Mouse (Mus musculus): Measurements from ENCODE around the gene Dcst2.

The Dcst2 gene

DNA sequence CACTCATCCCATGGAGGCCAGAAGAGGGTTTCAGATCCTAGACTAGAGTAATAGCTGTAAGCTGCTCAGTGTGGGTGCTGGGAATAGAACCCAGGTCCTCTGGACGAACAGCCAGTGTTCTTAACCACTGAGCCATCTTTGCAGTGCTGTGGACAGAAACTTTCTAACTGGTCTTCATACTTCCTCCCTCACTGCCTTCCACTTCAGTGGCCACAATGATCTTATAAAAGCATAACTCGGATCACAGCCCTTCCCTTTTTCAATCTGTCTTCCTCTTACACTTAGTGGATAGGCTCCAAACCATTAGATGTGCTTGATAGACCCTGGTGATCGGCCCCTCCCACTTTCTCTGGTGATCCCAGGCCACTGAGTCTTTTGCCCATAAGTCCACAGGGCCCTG, 1.5 kb upstream of the Dcst2 start:
- no peak for DNase-seq (ENCODE audit: low read depth, low spot score)

GRCm38 (mm10) chr3:89364631-89365030, 2.9 kb downstream of the Dcst2 start:
- DNase-seq (ENCODE audit: low read depth, low spot score), result no peak

GRCm38 (mm10) chr3:89365153-89365485, 3.3 kb downstream of the Dcst2 start, which contains the start of gene Dcst1:
TSS of gene Dcst1 (minus strand) at chr3:89365253.
- no peak for DNase-seq (ENCODE audit: low read depth, low spot score)

DNA sequence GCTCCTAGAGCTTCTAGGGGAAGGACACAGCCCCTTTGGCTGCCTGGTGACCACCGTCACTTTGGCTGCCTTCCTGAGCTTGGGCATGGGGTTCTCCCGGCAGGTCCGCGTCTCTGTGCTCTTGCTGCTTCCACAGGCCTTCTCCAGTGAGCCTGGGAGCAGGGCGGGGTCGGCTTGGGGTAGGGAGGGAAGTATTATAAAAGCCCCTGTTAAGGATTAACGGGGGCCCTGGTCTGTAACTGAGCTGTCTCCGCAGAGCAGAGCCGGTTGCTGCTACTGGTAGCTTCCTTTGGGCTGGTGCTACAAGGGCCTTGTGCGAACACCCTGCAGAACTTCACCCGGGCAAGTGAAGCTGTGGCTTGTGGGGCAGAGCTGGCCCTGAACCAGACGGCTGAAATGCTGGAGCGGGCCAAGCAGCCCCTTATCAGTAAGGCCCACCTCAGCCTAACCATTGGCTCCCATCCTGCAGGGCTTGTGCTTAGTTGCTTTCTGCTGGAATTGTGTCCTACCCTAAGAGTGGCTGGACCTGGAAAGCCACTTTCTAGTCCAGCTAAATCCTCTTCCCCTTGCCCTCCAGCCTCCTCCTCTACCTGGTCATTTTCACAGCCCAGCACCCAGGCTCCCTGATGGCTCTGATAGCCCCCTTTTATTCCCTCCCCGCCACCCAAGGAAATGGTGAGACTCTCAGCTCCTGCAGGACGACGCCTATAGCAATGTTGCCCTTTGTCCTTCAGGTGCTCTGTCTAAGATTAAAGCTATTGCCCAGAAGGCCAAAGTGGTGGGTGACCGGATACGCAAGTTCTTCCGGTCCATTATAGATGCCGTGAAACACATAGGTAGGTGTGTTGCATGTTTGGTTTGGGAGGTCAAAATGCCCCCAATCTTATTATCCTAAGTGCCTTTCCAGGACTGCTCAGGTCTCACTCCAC, 4.0 kb downstream of the Dcst2 start:
- no peak for DNase-seq (ENCODE audit: low read depth, low spot score)

DNA sequence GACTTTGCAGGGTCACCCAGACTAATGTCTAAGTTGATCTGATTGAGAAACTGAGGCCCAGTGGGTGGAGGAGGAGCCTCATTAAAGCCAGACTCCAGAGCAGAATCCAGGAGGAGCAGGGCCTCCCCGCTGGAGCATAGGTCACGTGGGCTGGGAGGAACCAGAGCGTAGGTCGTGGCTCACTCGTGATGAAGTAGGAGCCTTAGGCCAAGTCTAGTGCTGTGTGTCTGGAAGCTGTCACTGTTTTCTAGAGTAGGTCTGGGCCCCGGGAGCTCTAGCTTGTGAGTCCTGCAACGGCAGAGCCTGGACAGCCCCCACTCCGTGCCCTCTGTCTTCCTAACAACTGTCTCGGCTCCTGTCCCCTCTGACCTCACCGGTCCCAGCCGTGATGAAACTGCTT, 5.6 kb downstream of the Dcst2 start:
- no peak for DNase-seq (ENCODE audit: low read depth, low spot score)

GRCm38 (mm10) chr3:89373581-89374231, 11.9 kb downstream of the Dcst2 start:
- no peak for DNase-seq (ENCODE audit: low read depth, low spot score)

DNA sequence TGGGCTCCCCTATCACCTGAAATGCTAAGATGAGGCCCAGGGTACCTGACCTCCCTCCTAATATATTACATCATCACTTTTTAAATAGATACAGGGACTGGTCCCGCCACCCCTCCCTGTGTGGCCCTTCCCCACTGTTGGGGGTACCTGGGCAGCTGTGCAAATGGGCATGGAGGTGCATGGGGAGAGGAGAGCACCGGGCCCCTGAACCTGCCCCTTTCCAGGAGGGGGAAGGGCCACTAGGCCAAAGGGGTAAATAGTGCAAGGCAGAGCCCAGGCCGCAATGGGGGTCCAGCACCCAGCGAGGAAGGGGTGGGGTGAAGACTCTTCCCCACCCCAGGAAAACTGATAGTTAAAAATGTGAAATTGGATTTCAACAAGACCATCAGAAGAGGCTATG, 16.1 kb downstream of the Dcst2 start:
- DNase-seq (ENCODE audit: low read depth, low spot score), result no peak

DNA sequence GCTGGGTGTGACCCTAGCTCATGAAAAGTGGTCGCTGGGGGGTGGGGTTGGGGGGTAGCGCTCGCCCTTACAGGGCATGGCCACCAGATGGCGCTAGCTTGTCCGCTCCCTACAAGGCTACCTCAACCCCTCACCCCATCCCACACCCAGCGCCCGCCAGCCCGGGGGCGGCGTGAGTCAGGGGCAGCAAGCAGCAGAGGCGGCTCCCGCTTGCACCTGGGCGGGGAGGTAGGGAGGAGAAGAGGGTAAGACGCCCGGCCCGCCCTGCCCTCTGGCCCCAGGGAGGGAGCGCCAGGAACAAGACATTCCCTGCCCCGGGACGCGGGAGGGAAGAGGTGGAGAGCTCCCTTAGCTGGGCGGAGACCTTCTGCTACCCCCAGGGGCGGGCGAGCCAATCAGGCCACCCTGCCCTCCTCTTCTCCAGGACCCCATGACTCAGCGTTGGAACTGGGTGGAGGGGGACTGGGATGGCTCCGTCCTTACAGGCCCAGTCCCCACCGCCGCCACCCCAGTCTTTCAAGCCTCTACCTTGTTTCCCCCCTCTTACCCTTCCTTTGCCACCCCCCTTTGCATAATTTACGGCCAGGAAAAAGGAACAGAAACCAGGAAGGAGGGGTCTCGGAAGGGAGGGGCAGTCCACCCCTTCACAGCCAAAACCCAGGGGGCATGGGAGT, 16.8 kb downstream of the Dcst2 start:
- no peak for DNase-seq (ENCODE audit: low read depth, low spot score)

- no peak for DNase-seq (ENCODE audit: low read depth, low spot score)
These were observed 17.8 kb downstream of the Dcst2 start for GRCm38 (mm10) chr3:89379388-89380131.

DNA sequence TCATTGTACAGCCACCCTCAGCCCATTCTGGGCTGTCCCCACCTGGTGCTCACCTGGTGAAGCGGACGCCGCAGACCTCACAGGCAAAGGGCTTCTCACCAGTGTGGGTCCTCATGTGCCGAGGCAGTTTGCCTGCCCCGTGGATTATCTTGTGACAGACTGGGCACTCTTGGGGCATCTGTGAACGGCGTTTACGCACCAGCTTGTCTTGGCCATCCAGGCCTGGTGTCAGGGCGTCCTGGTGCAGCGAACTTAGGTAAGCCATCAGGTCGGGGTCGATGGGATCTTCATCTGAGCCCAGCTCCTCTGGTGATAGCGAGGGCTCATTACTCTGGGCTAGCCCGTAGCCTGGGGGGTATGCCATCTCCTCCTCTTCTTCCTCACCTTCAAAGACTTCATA, 18.5 kb downstream of the Dcst2 start:
- DNase-seq (ENCODE audit: low read depth, low spot score), result no peak

DNA sequence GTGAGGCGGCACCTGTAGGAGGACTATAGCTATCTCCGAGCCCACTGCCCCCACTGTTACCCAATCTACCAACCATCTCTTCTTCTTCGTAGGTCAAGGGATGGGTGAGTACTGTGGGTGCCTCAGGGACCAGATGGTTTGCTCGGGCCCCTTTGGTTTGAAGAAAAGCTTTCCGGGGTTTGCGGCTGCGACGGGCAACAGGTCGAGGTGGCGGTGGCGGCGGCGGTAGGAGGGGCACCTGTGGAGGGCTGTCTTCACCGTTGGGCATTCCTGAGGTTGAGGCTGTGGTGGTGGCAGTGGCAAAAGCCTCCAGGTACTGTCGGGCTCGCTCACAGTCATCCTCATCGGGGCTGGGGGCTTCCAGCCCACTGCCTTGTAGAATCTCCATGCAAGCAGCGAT, 18.9 kb downstream of the Dcst2 start:
- no peak for DNase-seq (ENCODE audit: low read depth, low spot score)

DNA sequence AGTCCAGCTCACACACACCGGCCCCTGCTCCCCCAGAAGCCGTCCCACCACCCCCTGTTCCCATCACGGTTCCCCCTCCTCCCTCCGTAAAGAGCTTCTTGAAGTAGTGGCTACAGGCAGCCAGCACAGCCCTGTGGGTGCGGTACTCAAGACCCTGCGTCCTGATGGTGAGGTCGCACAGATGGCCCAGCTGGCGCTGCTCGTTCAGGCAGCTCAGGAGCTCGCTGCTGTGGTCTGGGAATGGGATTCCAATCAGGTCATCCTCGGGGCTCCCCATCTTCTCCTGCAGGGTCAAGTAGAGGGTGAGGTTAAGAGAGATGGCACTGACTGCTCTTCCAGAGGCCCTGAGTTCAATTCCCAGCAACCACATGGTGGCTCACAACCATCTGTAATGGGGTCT, 19.5 kb downstream of the Dcst2 start:
- DNase-seq (ENCODE audit: low read depth, low spot score), result no peak

- no peak for DNase-seq (ENCODE audit: low read depth, low spot score)
These were observed 20.5 kb downstream of the Dcst2 start for GRCm38 (mm10) chr3:89382033-89382882.

DNA sequence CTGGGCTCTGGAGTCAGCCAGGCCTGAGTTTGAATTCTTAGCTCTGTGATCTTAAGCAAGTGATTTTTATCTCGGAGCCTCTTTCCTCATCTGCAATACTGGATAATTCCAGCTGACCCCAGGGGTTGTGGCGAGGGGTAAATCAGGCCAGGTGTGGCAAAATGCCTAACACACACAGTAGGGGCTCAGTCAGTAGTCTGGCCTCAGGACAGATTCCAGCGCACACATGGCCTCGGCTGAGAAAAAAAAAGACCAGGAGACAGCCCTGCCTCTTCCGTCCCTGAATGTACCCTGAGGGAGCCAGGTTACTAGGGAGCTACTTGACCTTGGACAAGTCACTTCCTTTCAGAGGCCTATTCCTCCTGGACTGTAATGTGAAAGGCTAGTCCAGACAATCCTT, 21.2 kb downstream of the Dcst2 start:
- DNase-seq (ENCODE audit: low read depth, low spot score), result no peak

- no peak for DNase-seq (ENCODE audit: low read depth, low spot score)
These were observed 22.0 kb downstream of the Dcst2 start for GRCm38 (mm10) chr3:89383651-89384255.

DNA sequence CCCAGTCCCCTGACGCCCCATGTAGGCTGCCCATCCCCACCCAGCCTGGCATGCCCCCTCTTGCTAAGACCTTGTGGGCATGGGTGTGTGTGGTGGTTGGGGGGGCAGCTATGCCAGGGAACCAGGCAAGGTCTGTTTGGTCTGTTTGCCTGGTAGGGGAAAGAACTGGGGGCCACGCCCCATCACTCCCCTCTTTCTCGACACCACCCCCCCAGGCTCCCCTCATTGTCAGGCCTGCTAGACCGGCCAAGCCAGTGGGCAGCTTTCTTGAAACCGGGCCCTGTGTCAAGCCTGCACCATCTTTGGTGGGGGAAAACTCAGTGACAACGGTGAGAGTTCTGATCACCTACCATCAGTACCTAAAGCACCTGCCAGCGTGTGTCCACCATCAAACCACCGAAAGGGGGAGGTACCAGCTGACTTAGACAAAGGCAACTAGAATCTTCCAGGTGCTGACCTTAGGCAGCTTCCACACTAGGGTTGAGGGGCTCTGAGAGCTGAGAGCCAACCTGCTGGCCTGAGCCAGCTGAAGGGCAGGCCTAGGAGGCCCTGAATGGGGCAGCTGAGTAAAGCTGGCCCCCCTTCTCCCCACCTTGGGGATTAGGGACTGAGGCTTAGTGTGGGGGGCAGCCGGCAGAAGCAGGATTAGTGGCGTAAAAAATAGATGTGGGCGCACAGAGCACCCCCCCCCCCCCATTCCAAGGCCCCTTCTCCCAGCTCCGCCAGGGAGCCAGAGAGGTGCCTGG, 22.7 kb downstream of the Dcst2 start:
- no peak for DNase-seq (ENCODE audit: low read depth, low spot score)

DNA sequence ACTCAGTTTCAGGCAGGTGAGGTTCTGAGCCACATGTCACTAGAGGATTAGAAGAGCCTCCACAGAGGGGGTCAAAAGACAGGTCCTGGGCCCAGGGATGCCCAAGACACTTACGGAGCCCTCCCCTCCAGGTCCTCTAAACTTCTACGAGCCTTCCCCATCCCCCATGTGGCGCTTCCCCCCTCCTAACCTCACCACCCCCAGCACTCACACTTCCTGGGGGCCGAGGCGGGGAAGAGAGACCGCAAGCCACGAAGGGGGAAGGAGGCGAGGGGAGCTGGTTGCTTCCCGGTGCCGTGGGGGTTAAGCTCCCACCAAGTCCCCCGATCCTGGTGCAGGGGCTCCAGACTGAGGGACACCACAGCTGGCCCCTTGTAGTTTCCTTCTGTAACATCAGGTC, 23.7 kb downstream of the Dcst2 start:
- DNase-seq (ENCODE audit: low read depth, low spot score), result no peak

DNA sequence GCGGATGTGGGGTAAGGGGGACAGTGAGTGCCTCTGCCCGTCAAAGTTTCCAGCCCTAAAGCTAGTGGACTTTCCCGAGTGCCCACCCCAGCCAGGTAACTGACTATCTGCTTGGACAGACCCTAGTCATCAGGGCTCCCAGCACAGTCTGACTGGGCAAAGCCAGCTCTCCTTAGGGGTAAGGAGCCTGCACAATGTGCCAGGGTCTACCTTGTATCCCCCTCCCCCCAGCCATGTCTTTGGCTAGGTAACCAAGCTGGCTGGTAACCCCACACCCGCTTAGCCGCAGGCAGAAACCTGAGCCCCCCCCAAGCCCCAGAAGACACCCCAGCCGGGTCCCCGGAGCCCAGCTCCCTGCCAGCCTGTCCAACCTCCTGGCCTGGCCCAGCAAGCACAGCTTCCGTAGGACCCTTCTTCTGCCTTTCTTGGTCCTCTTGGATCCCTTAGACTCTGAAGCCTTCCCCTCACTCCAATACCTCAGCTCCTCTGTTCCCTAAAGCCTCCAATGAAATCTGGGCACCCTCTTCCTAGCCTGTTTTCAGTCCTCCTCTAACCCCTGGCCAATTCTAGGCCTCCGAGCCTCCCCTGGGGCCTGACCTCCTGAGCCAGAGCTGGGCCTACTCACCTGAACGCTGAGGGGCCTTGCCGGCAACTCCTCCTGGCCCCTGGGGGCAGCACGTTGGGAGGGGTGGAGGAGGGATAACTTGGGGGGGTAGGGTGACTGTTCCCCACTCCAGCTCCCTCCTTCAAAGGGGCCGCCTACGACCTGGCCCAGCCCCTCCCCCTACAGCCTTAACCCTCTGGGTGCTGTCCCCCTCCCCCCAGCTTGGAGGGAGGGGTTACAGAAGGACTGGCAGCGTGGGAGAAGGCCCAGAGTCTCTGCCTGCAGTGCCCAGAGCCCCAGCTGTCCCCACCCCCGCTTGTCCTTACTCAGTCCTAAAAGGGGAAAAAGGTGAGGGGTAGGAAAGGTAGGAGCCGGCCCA, 25.0 kb downstream of the Dcst2 start:
- no peak for DNase-seq (ENCODE audit: low read depth, low spot score)

- no peak for DNase-seq (ENCODE audit: low read depth, low spot score)
These were observed 25.9 kb downstream of the Dcst2 start for GRCm38 (mm10) chr3:89387632-89388031.
